Mouse (Mus musculus) liver, embryonic 14.5 days (tissue): ENCODE measurements around the gene Shank2. TPM values are rescaled to one million over a fixed set of nuclear protein-coding genes. Genes with fewer than 3 reads are reported as not detected.

Source experiments
- ATAC-seq: fragments of 200-750 bp; cut with Nextera tagmentation; 2 replicates; pipeline ENCODE4 v1.8.0; 2017; ENCODE audit warnings: moderate number of reproducible peaks, mild to moderate bottlenecking, moderate library complexity; ENCODE audit not compliant: insufficient read depth
- DNase-seq, 3 experiments: peaks; one replicate each; pipeline ENCODE4 v3.0.0-alpha.2; 2012 to 2013; ENCODE audit warnings: low read depth in 3 of 3, low spot score in 3 of 3
- H3K27ac ChIP-seq: fragments of 300-500 bp; sonication (generic); 2 replicates; pipeline ENCODE4 v1.5.1; 2014; ENCODE audit warnings: moderate library complexity, mild to moderate bottlenecking, control low read depth, inconsistent platforms
- H3K27me3 ChIP-seq: fragments of 300-500 bp; sonication (generic); 2 replicates; pipeline ENCODE4 v1.6.1; 2014; ENCODE audit warnings: mild to moderate bottlenecking, low read length, moderate library complexity; ENCODE audit not compliant: control insufficient read depth, insufficient read depth
- H3K36me3 ChIP-seq: fragments of 300-500 bp; sonication (generic); replicated peaks from 2 replicates; pipeline ENCODE4 v1.6.1; 2014; ENCODE audit warnings: low read depth; ENCODE audit not compliant: control insufficient read depth, insufficient read depth
- H3K4me1 ChIP-seq, 2 experiments: fragments of 200-500 bp in 1 of 2; fragments of 300-500 bp in 1 of 2; sonication (generic) in 1 of 2; replicated peaks; 2 replicates each; pipeline ENCODE4 v1.6.1; 2012 to 2014; ENCODE audit warnings: antibody characterized with exemption in 1 of 2, inconsistent platforms in 1 of 2, low read length in 1 of 2; ENCODE audit not compliant: control insufficient read depth in 2 of 2, insufficient read depth in 2 of 2
- H3K4me2 ChIP-seq: fragments of 300-500 bp; sonication (generic); 2 replicates; pipeline ENCODE4 v1.6.1; 2014; ENCODE audit warnings: low read depth, mild to moderate bottlenecking, control low read depth, moderate library complexity
- H3K4me3 ChIP-seq, 2 experiments: fragments of 200-500 bp in 1 of 2; fragments of 300-500 bp in 1 of 2; sonication (generic) in 1 of 2; 2 replicates each; pipeline ENCODE4 v1.5.1; 2012 to 2014; ENCODE audit warnings: low read depth in 2 of 2, low read length in 2 of 2, mild to moderate bottlenecking in 2 of 2, control low read depth in 1 of 2, inconsistent platforms in 1 of 2, moderate library complexity in 1 of 2; ENCODE audit not compliant: insufficient read depth in 1 of 2
- H3K9ac ChIP-seq: fragments of 300-500 bp; sonication (generic); replicated peaks from 2 replicates; pipeline ENCODE4 v1.6.1; 2014; ENCODE audit warnings: mild to moderate bottlenecking, control low read depth, moderate library complexity
- H3K9me3 ChIP-seq: fragments of 300-500 bp; sonication (generic); 2 replicates; pipeline ENCODE4 v1.6.1; 2016; ENCODE audit warnings: low read length, mixed read lengths; ENCODE audit not compliant: control insufficient read depth
- CTCF ChIP-seq: IDR thresholded peaks from 2 replicates; pipeline ENCODE4 v1.5.1; 2016; ENCODE audit warnings: antibody characterized with exemption, low read depth, control low read depth
- EP300 ChIP-seq: IDR thresholded peaks from 2 replicates; pipeline ENCODE4 v1.6.1; 2016; ENCODE audit warnings: antibody characterized with exemption, low read depth
- WGBS: fragments of 180-500 bp; shearing (Covaris S2); extraction: QIAGEN DNeasy Blood & Tissue Kit; methylation state at CpG from one replicate; pipeline ENCODE4 v1.1.7; 2014; ENCODE audit not compliant: insufficient replicate concordance; 5-methylcytosine and 5-hydroxymethylcytosine counted together
- polyA plus RNA-seq, 2 experiments: library from polyadenylated mRNA; depleted of rRNA in 1 of 2; stranded (reverse) in 1 of 2; unstranded in 1 of 2; fragments of >200 nt; fragmentation: Nextera tagmentation in 1 of 2; extraction: Ambion mirVana in 1 of 2; gene quantifications; 2 replicates each; pipeline versions ENCODE4 v1.2.1 to v1.2.3; 2012 to 2014

The Shank2 gene
- polyA plus RNA-seq, 2 experiments, result 0.17 to 0.35 TPM

DNA sequence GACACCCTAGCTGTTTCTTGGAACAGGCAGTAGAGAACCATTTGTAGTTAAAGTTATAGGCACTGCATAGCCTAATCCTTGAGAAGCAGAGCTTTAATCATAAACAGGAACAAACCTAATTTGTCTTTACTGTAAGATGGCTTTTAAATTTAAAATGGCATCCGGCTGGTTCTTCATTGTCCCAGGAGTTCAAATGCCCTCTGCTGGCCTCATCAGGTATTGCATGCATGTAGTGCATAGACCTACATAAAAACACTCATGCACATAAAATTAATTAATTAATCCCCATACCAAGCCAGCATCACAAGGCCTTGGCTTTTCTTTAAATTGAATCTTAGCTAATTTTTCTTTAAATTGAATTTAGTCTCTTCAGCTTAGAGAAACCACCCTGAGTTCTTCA lies 76.9 kb downstream of the Shank2 start:
- WGBS, result 63% methylated on average over 1 of the region's 1 CpGs
- Histone ChIP-seq H3K27me3 (no peaks in the 10 kb centered on the region), H3K4me1 (no peaks in the 10 kb centered on the region), H3K27ac (no peak overlapping the region), H3K36me3 (no peaks in the 10 kb centered on the region), H3K4me3 (no peak overlapping the region), H3K4me2 (no peak overlapping the region), H3K9ac (no peak overlapping the region), H3K9me3 (no peaks in the 10 kb centered on the region)
- TF ChIP-seq EP300 (no peak), CTCF (peak; percentile 65)
- DNase-seq (no peak), ATAC-seq (no peak)

GRCm38 (mm10) chr7:144079861-144080260 lies 78.1 kb downstream of the Shank2 start:
- DNase-seq, result no peak
- H3K9ac ChIP-seq, result no peak overlapping the region
- H3K27me3 ChIP-seq, result no peaks in the 10 kb centered on the region
- 61% methylated on average over 1 of the region's 1 CpGs for WGBS
- ATAC-seq, result no peak
- no peaks in the 10 kb centered on the region for H3K9me3 ChIP-seq
- TF ChIP-seq CTCF, result no peak
- no peak for TF ChIP-seq EP300
- no peak overlapping the region for H3K4me2 ChIP-seq
- H3K27ac ChIP-seq, result no peak overlapping the region
- no peaks in the 10 kb centered on the region for H3K36me3 ChIP-seq
- H3K4me1 ChIP-seq, result no peaks in the 10 kb centered on the region; a peak in 1 of 4 replicates
- no peak overlapping the region for H3K4me3 ChIP-seq

- TF ChIP-seq CTCF, result peak; percentile 60
- TF ChIP-seq EP300, result no peak
- Histone ChIP-seq H3K4me2 (no peak overlapping the region), H3K4me1 (no peaks in the 10 kb centered on the region; a peak in 1 of 4 replicates), H3K27me3 (no peaks in the 10 kb centered on the region), H3K27ac (no peak overlapping the region), H3K4me3 (no peak overlapping the region), H3K9me3 (no peaks in the 10 kb centered on the region), H3K9ac (no peak overlapping the region), H3K36me3 (no peaks in the 10 kb centered on the region)
- no peak for ATAC-seq
- no peak for DNase-seq
- 64% methylated on average over 1 of the region's 1 CpGs for WGBS
Measured at GRCm38 (mm10) chr7:144081448-144081847, 79.7 kb downstream of the Shank2 start.

DNA sequence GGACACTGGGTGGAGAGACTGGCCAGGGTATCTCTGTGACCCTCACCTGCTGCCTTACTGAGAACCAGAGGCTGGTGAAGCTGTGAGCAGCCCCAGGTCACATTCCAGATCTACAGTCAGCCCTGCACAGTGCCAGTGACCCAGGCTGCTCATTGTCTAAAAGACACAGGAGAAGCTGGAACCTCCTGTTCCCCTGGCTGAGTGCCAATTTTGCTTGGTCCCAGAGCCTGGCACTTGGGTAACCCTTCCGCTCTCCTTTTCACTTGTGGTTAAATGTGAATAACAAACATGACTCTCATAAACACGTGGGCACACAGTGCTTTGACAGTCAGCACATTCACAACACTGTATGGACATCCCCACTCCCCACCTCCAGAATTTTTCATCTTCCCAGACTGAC lies 80.2 kb downstream of the Shank2 start:
- H3K9me3 ChIP-seq, result no peaks in the 10 kb centered on the region
- DNase-seq (no peak), ATAC-seq (no peak)
- H3K4me2 ChIP-seq, result no peak overlapping the region
- no peaks in the 10 kb centered on the region for H3K36me3 ChIP-seq
- H3K9ac ChIP-seq, result no peak overlapping the region
- H3K4me1 ChIP-seq, result no peaks in the 10 kb centered on the region; a peak in 1 of 4 replicates
- WGBS, result 60% methylated on average over 2 of the region's 2 CpGs
- no peak overlapping the region for H3K4me3 ChIP-seq
- H3K27ac ChIP-seq, result no peak overlapping the region
- H3K27me3 ChIP-seq, result no peaks in the 10 kb centered on the region
- TF ChIP-seq CTCF (no peak), EP300 (no peak)

- TF ChIP-seq EP300 (no peak), CTCF (no peak)
- no peak for ATAC-seq
- H3K27ac ChIP-seq, result no peak overlapping the region
- no peak overlapping the region for H3K4me2 ChIP-seq
- DNase-seq, result no peak
- no peaks in the 10 kb centered on the region for H3K27me3 ChIP-seq
- no peaks in the 10 kb centered on the region for H3K9me3 ChIP-seq
- no peaks in the 10 kb centered on the region for H3K36me3 ChIP-seq
- H3K9ac ChIP-seq, result no peak overlapping the region
- no peaks in the 10 kb centered on the region; a peak in 1 of 4 replicates for H3K4me1 ChIP-seq
- H3K4me3 ChIP-seq, result no peak overlapping the region
- WGBS, result 59% methylated on average over 2 of the region's 2 CpGs
Measured at GRCm38 (mm10) chr7:144087277-144087676, 85.5 kb downstream of the Shank2 start.

DNA sequence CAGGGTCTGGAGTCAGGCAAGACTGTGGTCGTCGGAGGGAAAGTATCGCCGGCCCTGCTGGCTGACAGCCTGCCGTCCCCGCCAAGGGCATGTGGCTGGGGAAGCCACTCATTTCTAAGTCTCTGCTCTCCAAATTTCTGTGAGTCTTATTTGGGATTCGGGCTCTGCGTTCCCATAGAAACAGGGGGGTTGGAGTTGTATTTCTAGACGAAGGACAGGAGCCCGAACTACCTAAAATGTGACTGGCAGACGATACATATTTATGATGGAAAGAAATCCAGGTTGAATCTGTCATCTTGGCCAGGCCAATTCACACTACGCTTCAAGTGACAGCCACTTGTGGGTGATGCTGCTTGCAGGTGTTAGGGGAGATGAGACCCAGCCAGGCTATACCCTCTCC lies 92.4 kb downstream of the Shank2 start:
- 71% methylated on average over 12 of the region's 12 CpGs for WGBS
- ATAC-seq, result no peak
- H3K9me3 ChIP-seq, result no peaks in the 10 kb centered on the region
- no peak overlapping the region for H3K4me3 ChIP-seq
- H3K9ac ChIP-seq, result no peak overlapping the region
- no peaks in the 10 kb centered on the region for H3K36me3 ChIP-seq
- H3K27ac ChIP-seq, result no peak overlapping the region
- H3K27me3 ChIP-seq, result no peaks in the 10 kb centered on the region
- no peak for DNase-seq
- no peak overlapping the region for H3K4me2 ChIP-seq
- no peak for TF ChIP-seq CTCF
- TF ChIP-seq EP300, result no peak
- no peaks in the 10 kb centered on the region for H3K4me1 ChIP-seq
